Mouse (Mus musculus): ENCODE measurements around the gene Btbd18.
A peak's percentile ranks its signal among the peaks of the same experiment; 100 is the strongest.

Gene Btbd18

DNA sequence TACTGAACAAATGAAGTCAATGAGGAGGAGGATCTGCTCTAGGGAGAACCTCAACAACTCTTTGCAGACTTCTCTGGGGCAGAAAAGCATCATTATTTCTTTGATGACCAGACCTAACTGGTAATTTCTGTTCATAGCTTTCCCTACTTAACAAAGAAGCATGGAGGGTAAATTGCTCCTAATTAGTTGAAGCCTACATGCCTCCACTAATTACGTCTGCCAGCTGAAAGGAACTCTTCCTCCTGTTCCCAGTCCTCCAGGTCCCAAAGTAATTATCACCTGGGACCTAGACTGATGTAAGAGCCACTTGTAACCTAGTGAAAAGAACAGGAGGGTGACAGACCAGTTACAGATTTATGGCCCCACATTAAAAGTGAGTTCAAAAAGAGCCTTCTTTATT lies 48.6 kb downstream of the Btbd18 start:
- no peak for DNase-seq

GRCm38 (mm10) chr2:84711898-84712297 lies 53.0 kb downstream of the Btbd18 start:
- DNase-seq = no peak

GRCm38 (mm10) chr2:84714422-84714810 lies 55.5 kb downstream of the Btbd18 start:
- DNase-seq = no peak

DNA sequence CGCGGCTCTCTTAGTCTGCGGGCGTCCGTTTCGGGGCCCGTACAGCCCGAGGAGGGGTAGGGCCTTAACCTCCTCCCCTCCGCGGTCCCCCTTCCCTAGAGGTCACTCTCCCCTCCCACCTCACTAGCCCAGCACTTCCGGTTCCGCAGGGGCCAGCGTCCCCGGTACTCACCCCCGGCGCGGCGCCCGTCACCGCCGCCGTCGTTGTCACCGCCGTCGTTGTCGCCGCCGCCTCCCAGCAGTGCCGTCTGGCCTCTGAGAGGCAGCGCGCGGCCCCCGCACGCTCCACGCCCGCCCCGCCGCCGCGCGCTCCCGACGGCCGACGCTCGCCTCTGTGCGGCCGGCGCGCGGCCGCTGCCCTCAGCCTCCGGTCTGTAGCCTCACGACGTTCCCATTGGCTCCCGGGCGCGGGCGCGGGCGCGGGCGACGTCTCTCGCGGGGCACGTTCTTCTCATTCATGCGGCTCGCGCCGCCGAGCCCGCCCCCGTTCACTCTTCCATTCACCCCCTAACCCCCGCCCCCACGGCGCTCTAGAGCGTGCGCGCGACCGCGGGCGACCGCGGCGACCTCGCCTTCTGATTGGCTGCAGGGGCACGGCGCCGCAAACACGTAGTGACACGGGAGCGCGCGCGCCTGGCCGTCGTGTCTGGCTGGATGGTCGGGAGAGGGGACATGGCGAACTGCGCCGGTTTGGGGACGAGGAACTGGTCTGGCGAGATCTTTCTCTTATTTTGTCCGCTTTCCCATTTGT lies 56.1 kb downstream of the Btbd18 start, which contains the start of gene Zdhhc5:
TSS of gene Zdhhc5 (minus strand) at position 370 of the 751 bp plus-strand sequence.
- peak; percentile 99 for DNase-seq

DNA sequence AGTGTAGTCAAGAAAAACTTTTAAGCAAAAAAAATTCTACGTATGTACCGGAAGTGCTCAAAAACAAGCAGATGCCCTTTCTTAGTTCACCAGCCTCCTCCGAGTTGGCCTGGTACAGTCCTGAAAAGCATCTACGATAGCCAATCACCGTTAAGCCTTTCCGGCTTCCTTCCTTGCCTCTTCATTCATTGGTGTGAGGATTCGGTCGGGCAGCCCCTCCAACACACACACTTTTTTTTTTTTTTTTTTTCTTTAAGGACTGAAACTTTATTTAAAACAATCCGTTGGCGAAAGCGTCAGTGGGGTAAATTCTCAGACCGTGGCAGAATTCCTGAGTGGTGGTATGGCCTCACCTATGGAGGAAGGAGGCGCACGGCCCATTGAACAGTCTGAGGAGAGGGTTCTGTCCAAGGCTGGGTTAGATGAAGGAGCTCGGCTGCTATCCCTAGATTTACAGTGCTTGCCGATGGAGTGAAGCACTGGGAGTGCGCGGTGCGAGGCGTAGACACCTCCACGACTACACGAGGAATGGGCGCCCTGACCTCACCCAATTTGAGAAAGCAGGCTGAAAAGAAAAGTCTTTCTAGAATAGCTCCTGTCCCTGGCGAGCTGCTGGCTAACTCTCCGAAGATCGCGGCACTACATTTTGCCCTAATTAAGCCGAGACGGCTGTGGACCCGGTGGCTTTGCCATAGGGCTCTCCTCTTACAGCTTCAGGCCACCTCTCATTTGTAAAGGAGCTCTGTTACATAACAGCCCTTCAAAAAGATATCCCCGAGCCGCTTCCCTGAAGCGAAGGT lies 56.9 kb downstream of the Btbd18 start:
- DNase-seq = peak; percentile 43

DNA sequence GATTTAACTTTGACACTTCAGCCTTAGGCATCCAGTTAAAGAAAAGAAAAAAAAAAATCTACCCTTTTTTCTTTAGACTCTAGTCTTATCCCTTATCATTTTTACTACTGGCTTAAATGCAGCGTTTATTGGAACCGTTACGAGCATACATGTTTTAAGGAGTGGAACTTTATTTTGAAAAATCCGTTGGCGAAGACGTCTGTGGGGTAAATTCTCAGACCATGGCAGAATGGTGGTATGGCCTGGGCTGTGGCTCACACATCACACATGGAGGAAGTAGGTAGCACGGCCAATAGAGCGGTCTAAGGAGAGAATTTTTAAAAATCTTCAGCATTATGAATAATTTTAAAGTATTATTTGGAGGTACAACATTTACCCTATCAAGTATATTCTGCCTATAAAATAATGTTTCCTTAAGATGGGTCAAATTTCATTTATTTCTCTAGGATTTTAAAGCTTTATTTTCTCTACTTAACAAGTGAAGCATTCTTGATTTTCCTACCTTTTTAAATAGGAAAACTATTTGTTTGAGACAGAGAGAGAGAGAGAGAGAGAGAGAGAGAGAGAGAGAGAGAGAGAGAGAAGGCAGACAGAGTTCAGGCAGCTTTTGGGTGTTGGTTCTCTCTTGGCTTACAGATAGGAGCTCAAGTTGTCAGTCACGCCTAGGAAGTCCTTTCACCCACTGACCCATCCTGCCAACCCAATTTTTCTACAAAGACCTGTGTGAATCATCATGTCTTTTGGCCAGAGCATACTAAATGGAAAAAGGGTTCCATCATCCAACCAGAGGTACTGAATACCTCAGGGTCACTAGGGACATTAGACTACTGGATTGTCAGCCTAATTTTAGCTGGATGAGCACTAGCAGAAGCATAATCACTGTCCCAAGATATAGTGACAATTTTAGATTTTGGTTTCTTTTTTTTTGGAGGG lies 57.8 kb downstream of the Btbd18 start:
- DNase-seq = no peak

- DNase-seq = no peak
Observed at GRCm38 (mm10) chr2:84717357-84717756, 58.5 kb downstream of the Btbd18 start.
